Mouse (Mus musculus) hindlimb bud, embryonic 11.5 days (tissue): ENCODE measurements around the gene Dop1a.
A peak's percentile ranks its signal among the peaks of the same experiment; 100 is the strongest.
"Not testable (repeated sequence)": the region's sequence is repeated elsewhere in the genome, so short reads cannot be mapped to it uniquely, and the experiment has no call there.

Experiments
- DNase-seq: peaks from one replicate; pipeline ENCODE4 v3.0.0-alpha.2; 2012; ENCODE audit warnings: low read depth, low spot score; ENCODE audit errors: extremely low spot score

Gene Dop1a

GRCm38 (mm10) chr9:86573616-86574303, 106.8 kb downstream of the Dop1a start:
- no peak for DNase-seq

GRCm38 (mm10) chr9:86575178-86575577, 108.2 kb downstream of the Dop1a start:
- no peak for DNase-seq

- DNase-seq = no peak
Measured at GRCm38 (mm10) chr9:86579657-86580056, 112.7 kb downstream of the Dop1a start.

- DNase-seq = peak; percentile 52
Measured at GRCm38 (mm10) chr9:86583740-86584139, 116.8 kb downstream of the Dop1a start.

- no peak for DNase-seq
Measured at GRCm38 (mm10) chr9:86587019-86587795, 120.3 kb downstream of the Dop1a start.

- no peak for DNase-seq
Measured at GRCm38 (mm10) chr9:86592676-86593668, 126.0 kb downstream of the Dop1a start.

- not testable (repeated sequence) for DNase-seq
Measured at GRCm38 (mm10) chr9:86594357-86594767, 127.4 kb downstream of the Dop1a start.

GRCm38 (mm10) chr9:86596983-86597382, 130.0 kb downstream of the Dop1a start:
- not testable (repeated sequence) for DNase-seq

GRCm38 (mm10) chr9:86599723-86600303, 132.9 kb downstream of the Dop1a start:
- DNase-seq = no peak
